Mouse (Mus musculus) MN1 (cell line): ENCODE results near the gene Wwox.

Source experiments
- DNase-seq: peaks from one replicate; pipeline ENCODE4 v3.0.0-alpha.2; 2016; ENCODE audit warnings: low spot score

Wwox gene

DNA sequence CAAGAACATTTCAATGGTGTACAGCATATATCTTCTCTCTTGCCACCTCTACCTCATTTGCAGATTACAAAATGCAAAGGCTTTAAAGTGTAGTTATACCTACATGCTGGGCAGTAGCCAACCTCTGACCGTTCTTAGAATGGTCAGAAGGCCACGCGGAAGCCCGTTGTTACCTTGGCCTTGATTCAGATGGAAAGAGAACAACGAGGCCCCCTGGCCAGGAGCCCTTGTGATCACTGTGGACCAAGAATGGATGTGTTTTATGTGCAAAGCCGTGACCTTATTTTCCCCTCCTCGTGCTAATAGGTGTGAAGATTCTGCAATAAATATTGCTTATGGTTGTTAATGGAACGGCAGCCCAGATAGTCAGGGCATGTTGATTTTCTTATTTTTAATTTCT, 582.3 kb downstream of the Wwox start:
- no peak for DNase-seq

DNA sequence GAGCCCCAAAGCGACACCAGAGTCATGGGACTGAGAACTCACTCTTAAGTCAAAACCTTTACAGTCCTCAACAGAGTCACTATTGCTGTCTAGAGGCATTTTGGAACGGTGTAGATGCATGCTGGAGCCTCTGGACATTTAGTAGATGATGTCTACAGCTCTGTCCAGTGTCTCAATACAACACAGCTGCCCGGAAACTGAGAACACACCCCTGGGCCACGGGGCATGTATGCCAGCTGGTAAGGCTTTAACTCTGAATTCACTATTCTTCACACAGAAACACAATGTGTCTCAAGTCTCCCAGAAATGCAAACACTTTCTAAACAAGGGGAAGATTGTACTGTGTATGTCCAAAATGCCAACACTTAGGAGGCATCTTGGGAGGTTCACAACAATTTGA, 584.6 kb downstream of the Wwox start:
- no peak for DNase-seq

DNA sequence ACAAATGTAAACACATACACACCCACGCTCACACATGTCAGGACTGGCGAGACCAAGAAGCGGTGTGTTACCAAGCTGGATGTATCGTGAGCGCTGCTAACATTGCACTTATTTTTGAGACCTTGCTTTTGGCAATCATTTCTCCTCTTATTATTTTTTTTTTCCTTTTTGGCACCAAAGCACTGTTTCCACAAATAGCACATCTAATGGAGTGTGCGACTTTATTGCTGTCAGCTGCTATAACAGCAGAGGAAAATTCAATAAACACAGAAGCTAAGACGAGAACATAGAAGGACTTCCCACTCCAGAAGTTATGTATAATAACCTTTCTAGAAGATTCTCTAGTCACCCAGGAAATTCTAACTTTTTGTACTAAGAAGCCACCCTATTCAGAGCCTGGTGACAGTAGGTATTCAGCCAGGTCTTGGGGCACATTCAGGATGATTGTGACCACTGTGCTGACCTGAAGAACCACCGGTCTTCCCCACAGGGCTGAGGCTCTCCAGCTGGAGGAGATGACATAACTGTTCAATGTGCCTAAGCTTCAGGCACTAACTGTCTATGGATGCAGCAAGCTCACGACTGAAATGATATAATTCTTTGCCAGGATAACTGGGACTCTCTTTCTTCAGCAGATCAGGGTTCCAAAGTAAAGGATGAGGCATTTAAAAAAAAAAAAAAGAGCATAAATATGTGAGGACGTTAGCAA, 586.1 kb downstream of the Wwox start:
- no peak for DNase-seq

DNA sequence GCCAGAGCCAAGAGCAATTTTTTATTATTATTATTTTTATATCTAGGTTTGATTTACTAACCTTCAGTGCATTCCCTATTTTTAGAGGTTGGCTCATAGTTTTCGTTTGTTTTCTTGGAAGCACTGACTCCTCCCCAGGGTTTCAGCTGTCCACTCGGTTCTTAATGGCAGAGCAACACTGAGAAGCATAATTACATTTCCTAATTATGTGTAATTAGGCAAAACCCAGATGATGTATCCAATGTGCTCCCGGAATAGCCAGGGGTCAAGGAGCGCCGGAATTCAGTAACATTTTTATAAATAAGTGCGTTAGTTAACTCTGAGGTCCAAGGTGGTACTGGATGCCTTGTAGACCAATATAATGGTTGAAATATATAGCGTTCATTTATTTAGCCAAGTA, 586.7 kb downstream of the Wwox start:
- DNase-seq = no peak

DNA sequence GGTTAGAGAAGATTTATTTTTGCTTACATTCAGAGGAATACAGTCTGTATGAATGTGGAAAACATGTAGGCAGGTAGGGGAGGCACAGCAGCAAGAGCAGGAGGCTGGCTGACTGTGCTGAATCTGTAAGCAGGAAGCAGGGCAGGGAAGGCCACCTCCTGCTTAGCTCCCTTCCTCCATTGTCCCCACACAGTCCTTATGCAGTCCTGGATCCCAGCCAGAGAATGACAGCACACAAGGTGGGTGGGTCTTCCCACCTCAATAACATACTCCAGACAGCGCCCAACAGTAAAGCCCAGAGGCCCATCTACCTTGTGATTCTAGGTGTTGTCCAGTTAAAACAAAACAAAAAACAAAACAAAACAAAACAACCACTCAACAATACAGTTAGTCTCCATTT, 593.7 kb downstream of the Wwox start:
- no peak for DNase-seq

DNA sequence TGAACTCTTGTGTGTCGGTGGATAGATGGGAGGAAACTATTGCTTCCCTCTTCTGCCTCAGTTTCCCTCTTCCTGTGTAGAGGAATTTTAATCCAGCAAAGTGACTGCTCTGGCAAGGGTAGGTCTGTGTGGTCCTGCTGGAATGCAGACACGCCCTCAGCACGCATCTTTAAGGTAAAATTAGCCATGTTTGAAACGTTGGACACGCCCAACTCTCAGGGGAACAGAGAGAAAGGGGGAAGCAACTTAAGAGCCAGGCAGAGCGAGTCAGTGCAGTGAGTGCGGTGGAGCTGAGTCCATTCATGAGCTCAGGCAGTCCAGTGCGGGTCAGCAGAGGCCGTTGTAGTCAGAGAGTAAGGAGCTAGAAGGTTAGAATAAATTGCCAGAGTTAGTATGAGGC, 596.6 kb downstream of the Wwox start:
- DNase-seq = no peak

DNA sequence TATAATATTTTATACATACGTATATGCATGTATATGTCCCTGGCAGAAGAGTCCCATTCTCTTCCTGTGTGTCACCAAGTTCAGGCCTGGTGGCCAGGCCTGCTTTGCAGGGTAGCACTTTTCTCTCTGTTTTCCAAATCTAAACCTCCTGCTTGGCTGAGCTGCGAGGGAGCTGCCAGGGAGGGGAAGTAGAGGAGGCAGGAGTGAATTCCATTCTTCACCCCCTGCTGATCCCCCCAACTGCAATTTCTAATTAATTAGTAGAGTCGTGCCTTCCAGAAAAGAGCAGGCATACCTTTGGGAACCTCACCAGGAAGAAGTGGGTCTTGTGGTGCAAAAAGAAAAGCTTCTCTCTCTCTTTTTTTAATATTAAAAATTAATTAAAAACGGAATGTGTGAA, 599.0 kb downstream of the Wwox start:
- no peak for DNase-seq

DNA sequence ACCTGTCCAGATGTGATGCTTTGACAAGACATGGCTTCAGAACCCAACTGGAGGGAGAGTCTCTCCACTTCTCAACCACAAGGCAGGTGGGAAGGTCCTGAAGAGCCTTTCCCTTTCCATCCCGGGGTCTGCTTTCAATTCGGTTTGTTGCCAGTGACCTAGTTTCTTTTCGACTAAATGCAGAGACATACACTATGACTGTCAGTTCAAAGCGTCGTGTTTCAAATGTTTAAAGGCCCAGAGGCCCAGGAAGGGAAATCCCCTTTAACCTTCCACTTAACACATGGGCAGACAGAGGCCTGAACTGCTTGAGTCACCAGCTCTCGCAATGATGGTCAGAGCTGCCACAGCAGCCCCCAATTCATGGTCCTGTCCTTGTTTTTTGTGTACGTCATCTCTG, 606.3 kb downstream of the Wwox start:
- no peak for DNase-seq

DNA sequence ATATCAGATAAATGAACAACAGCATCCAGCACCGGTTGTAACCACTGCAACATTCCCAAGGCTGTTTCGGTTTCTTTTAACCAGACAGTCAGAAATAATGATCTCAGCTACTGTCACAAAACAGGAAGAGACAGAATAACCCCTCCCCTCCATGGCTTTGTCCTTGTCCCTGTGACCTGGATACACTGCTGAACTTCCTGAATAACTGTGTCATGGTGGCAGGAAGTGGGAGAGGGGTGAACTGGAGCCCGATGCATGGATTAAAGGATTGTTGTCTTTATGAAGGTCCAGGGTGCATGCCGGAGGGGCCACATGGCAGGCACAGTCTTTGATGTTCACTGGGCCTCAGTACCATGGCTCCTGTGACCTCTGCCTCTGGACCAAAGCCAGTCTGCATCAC, 607.0 kb downstream of the Wwox start:
- no peak for DNase-seq

DNA sequence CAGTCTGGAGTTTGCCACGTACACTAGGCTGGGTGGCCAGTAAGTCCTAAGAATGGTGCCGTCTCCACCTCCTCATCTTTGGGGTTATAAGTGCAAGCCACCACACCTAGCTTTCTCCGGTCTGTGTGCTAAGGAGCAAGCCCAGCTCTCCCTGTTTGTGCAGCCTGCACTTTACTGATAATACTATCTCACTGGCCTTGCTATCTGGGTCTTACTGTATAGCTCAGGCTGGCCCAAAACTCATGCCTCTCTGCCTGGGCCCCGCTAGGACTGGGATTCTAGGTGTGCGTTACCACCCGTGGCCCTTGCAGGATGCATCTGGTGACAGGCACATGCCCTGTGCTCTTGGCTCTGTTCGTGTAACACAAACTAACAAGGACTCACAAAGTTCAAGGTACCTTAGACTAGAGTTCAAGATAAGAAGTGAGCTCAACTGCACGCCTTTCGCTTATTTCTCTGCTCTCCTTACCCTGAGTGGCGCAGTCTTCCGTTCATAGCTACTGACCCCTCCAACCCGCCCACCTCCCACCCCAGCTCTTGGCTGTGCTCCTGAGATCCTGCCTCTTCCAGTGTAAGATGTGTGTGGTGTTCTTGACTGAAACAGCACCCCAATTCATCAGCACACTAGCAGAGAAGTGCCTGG, 618.9 kb downstream of the Wwox start:
- DNase-seq = no peak

DNA sequence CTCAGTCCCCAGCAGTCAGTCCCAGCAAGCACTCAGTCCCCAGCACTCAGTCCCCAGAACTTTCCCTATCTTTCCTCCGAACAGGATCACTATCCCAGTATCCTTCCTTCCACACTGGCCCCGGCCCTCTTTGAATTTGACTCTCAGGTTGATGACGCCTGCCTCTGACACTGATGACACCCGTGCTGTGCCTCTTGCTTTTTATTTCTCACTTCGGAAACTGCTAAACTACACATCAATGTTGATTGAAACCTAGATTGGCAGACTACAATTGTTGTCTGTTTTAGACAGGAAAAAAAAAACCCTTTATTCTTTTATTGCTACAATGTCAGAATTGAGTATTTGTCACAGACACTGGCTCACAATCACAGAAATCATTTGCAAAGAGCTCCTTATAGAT, 624.2 kb downstream of the Wwox start:
- no peak for DNase-seq

DNA sequence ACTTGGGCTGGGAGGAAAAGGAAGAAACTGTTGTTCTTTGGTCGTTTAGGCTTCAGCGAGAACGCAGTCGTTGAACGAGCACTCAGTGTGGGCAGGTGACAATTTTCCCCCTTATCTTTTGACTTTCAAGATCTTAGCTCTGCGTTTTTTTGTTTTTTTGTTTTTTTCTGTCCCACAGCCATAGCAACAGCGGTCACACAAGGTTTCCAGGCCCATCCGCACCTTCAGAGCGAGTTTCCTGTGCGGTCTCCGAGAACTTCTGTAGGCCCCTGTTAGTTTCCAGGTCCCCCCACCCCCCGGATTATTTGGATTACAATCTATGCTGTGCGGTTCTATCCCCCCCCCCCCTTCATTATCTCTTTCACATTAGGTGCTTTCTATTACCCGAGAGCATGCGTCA, 625.2 kb downstream of the Wwox start:
- DNase-seq = no peak

DNA sequence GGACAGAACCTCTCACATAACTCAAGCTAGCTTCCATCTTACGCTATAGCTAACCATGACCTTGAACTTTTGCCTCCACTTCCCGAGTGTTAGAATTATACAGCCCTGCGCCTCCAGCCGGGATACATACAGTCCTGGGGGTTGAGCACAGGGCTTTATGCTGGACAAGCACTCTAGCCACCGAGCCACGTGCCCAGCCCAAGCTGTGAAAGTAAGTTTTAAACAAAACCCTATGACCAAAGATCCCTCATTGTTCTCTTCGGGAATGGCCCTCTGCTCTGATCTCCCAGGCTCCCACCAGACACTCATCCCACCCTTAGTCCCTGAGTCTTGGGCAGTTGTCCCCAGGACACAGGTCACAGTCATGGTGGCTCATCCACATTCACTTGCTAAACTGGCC, 625.9 kb downstream of the Wwox start:
- no peak for DNase-seq

DNA sequence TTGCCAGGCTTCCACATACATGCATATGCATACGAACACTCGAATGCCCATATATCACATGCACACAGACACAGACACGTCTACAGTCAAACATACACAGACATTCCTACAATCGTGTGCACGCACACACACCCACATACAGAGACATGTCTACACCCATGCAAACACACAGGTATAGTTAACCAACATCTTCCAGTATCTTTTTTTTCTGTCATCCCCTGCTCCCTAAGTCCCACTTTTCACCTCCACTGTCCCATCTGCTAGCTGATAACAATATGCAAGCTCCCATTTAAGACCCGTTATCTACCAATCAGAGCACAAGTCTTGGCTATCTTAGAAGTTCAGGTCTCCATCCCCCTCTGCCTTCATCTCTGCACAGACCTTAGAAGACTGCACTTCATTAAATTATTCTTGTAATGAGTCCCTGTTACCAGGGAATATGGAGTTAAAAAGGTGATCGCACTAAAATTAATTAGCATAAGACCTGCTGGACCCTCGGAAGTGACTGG, 627.1 kb downstream of the Wwox start:
- no peak for DNase-seq

DNA sequence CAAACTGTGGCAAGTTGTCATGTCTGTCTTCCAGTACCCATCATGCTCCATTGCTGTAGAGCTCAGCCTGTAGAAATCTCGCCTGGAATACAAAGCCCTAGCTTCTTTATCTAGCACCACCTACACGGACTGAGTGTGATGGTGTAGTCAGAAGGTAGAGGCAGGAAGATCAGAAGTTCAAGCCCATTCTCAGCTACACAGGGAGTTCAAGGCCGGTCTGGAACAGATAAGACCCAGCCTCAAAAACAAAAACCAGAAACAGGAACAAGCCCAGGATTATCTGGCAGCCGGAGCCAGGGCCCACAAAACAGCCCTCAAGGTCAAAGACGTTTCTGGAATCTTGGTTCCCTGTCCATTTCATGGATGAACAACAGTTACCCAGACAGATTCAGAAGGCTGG, 629.3 kb downstream of the Wwox start:
- no peak for DNase-seq

DNA sequence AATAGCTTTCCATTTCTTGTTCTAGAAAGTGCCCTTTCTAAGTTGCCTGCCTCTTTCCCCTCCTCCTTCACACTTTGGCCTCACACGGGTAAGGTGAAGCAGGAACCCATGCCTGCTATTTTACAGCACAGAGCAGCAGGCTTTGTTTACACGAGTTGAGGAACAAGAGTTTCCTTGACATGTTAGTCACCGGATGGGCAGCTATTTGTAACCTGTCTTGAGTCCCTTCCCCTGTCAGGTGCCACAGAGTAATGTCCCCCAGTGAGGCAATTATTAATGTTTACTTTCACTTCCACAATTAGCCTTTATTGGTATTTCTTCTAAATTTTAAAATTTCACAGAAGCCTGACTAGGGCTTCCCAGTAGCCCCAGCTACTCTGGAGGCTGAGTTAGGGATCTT, 630.8 kb downstream of the Wwox start:
- DNase-seq = no peak

DNA sequence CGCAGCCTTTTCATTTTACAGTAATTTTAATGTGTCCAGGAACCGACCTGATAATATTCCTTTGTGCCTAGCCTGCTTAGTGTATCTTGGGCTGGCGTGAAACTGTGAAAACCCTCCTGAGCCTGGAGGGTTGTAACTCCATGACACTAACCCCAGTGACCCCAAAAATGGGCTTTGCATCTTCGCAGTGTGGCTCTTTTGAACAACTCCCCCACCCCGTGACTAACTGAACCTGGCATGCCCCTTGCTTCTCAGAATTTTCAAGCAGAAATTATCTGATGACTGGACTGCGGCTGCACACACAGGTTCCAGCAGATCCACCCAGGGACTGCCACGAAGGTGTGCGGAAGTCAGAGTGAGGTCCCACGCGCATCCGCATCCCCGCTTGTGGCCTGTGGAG, 631.8 kb downstream of the Wwox start:
- DNase-seq = no peak

DNA sequence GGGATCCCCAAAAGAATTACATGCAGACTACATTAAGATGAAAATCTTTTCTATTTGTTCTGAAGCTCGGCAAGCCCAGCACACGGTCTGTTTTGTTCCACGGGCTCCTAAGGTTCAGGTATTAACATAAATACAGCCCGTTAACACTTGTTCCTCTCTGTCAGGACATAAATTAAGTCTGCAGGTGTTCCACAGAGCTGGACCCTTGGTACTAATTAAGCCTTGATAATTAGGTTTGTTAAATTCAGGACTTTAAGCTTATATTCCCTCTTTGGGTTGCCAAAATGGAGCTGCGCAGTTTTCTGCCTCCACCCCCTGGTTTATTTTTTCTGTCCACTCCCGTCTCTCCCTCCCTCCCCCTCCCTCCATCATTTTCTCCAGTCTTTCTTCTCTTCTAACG, 638.8 kb downstream of the Wwox start:
- no peak for DNase-seq

DNA sequence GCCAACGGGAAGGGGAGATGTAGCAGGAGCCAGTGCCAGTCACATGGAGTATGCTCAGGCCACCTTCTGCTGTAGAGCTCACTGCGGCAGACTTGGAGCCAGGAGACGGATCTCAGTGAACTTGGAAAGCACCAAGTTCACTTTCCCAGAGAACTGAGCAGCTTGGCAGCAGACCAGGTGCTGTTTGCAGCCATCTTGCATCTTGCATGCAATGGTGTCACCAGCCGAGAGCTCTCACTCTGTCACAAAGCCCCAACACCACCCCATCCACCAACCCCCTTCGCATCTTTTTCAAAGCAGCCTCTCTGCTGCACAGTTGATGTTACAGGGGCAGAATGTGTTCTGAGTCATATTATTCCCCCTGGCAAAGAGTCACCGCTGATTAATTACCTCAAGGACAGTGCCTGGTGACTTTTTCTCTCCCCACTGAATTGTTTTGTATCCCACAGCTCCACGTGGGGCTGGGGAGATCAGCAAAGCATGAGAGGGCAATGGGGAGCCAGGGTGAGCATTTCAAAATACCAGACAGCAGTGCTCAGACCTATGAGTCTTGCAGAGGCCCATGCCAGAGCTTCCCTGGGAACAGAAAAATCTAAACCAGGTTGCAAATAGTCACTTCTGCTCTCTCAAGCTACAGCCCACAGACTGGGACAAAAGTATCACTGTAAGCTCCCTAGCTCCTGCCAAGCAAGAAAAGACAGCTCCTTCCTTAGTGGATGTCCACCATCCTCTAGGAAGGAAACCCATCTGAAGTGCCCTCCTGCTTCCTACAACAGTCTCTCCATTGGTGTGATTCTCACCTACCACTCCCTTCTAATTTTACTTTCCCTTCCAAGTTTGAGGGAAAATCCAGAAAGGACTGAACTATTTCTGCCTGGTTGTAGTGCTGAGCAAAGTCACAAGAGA, 642.1 kb downstream of the Wwox start:
- DNase-seq = no peak

DNA sequence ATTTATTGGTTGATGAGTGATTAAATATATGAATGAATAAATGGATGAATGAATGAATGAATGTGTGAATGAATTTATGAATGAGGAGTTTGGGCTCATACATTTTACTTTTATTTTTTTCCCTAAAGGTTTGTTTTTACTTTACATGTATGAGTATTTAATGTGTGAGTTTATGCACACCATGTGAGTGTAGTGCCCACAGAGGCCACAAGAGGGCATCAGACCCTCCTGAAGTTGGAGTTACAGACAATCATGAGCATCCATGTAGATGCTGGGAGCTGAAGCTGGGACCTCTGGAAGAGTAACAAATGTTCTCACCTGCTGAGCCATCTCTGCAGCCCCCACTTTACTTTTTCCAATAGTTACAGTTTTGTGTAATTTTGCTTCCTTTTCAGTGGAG, 648.7 kb downstream of the Wwox start:
- no peak for DNase-seq

DNA sequence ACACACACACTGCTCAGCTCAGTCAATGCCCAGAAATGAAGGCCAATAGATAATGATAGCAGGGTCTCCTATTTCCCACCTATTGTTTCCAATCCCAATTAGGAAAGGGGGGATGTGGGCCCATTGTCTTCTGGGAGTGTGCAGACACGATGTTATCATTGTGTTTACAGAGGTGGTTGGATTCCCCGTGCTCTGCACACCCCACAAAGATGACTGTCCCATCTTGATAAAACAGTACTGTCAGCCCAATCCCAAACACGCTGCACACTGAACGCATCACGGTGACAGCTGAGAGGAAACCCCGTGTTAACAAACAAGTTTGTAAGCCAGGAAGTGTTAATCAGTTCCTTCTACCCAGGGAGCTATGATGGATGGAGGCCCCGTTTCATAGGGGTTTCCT, 650.3 kb downstream of the Wwox start:
- DNase-seq = no peak

DNA sequence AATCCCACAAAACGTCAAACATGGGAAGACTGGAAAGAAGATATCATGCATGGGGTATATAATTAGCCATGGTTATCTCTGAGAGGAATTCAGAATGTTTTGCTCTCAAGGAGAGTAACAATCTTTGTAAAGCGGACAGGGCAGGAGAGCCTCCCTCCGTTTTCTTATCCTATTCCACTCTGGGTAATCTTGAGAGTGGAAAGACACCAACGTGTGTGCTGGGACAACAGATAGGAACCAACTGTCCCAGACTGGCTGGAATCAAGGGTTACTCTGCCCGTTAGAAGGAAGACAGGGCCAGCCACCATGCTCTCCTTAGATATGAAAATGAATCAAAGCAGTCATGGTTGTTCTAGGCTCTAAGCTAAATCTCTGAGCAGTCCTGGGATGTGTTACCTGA, 650.7 kb downstream of the Wwox start:
- no peak for DNase-seq

DNA sequence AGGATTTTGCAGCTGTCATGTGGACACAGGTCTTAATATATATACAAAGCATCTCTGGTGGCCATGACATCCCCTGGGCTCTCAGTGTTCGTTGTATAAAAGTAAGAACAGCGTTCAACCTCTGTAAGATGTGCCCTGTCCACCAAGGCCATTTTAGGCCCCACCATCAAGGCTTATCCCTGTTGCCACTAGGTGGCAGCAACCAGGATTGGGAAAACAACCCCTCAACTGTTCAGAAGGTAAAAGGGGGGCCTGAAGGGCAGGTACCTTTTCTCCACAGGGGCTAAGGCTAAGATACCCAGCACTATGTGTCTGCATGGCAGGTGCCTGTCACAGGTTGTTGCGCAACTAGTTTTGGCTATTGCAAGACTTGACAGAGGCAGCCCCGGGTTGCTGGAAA, 656.1 kb downstream of the Wwox start:
- DNase-seq = no peak
